In genomic region chr1:191662178-191662898, GRCm38 (mm10) we compare ENCODE assay signal across 8 mouse cellular contexts. TPM values are rescaled to one million over a fixed set of nuclear protein-coding genes. Genes with fewer than 3 reads are reported as not detected.
DNase-seq lines count a peak whose midpoint lies in the region; ATAC-seq and TF ChIP-seq lines count a peak whose summit lies in the region.
"Had no signal": no experiment of that assay in that cellular context is flagged by ENCODE, and none has a peak within 500 bp of the region (broad histone marks: within the 10 kb centered on the region; RNA-seq: fewer than 3 reads in every experiment).

No protein-coding gene starts in this region.

- 49% methylated on average over 9 of the region's 9 CpGs for WGBS in embryonic facial prominence, embryonic 14.5 days
- WGBS in kidney, postnatal 0 days = 24% methylated on average over 9 of the region's 9 CpGs
- WGBS in thymus, adult 2 months = 86% methylated on average over 9 of the region's 9 CpGs

- no peak overlapping the region for H3K4me3 ChIP-seq in embryonic facial prominence, embryonic 14.5 days (ENCODE audit: low read depth, low read length)
- no peak overlapping the region for H3K4me3 ChIP-seq in kidney, postnatal 0 days (replicated peaks; ENCODE audit: low read depth, low read length)
- H3K4me3 ChIP-seq in thymus, adult 2 months (ENCODE audit: control insufficient read depth, insufficient read depth, low read length) = no peak overlapping the region
- H3K4me3 ChIP-seq: limb, embryonic 12.5 days had no signal

- no peaks in the 10 kb centered on the region for H3K9me3 ChIP-seq in embryonic facial prominence, embryonic 14.5 days (ENCODE audit: control insufficient read depth, low read length)
- H3K9me3 ChIP-seq in kidney, postnatal 0 days (replicated peaks; ENCODE audit: low read length) = no peaks in the 10 kb centered on the region
- H3K9me3 ChIP-seq: limb, embryonic 12.5 days had no signal

- no peak for TF ChIP-seq CTCF in kidney, postnatal 0 days (IDR thresholded peaks at IDR 0.05; ENCODE audit: low read depth)
- TF ChIP-seq CTCF in thymus, adult 2 months (IDR thresholded peaks at IDR 0.05; ENCODE audit: borderline replicate concordance, control insufficient read depth, extremely low read depth, insufficient read depth, low read length, poor library complexity) = no peak

- ATAC-seq in embryonic facial prominence, embryonic 14.5 days (ENCODE audit: low read depth) = no peak
- ATAC-seq in kidney, postnatal 0 days (replicated peaks; ENCODE audit: low FRiP score, low read depth) = peak; percentile 53; the same call in 1 of the 2 replicates

- H3K4me2 ChIP-seq in embryonic facial prominence, embryonic 14.5 days (ENCODE audit: low read depth, low read length) = no peak overlapping the region
- no peak overlapping the region for H3K4me2 ChIP-seq in kidney, postnatal 0 days (ENCODE audit: low read length)
- H3K4me2 ChIP-seq: limb, embryonic 12.5 days had no signal

- no peak for TF ChIP-seq POLR2A in thymus, adult 2 months (IDR thresholded peaks at IDR 0.05; ENCODE audit: control insufficient read depth, extremely low read depth, insufficient read depth, low read length, poor library complexity)

- H3K36me3 ChIP-seq in embryonic facial prominence, embryonic 14.5 days (ENCODE audit: control insufficient read depth, insufficient read depth, low read length) = no peaks in the 10 kb centered on the region
- H3K36me3 ChIP-seq in kidney, postnatal 0 days (ENCODE audit: insufficient read depth, low read length) = no peaks in the 10 kb centered on the region
- H3K36me3 ChIP-seq in thymus, adult 2 months (ENCODE audit: control insufficient read depth, insufficient read depth, low read length) = no peaks in the 10 kb centered on the region
- H3K36me3 ChIP-seq: limb, embryonic 12.5 days had no signal

- H3K9ac ChIP-seq in embryonic facial prominence, embryonic 14.5 days (ENCODE audit: low read depth, low read length) = no peak overlapping the region
- no peak overlapping the region for H3K9ac ChIP-seq in kidney, postnatal 0 days (ENCODE audit: low read depth, low read length)
- H3K9ac ChIP-seq: limb, embryonic 12.5 days had no signal

- H3K4me1 ChIP-seq in embryonic facial prominence, embryonic 14.5 days (ENCODE audit: control insufficient read depth, insufficient read depth, low read length) = peaks cover 2% of the 10 kb centered on the region; the same call in 1 of the 2 replicates
- peaks cover 12% of the 10 kb centered on the region for H3K4me1 ChIP-seq in kidney, postnatal 0 days (replicated peaks; ENCODE audit: insufficient read depth, low read length)
- H3K4me1 ChIP-seq in thymus, adult 2 months (replicated peaks; ENCODE audit: control insufficient read depth, insufficient read depth, low read length) = no peaks in the 10 kb centered on the region

- DNase-seq in right cerebral cortex, adult 18-20 months = peak; percentile 71
- no peak for DNase-seq in right cerebral cortex, postnatal 4 days
- DNase-seq in embryonic facial prominence, embryonic 14.5 days (ENCODE audit: low spot score) = peak; percentile 61
- DNase-seq in kidney, postnatal 0 days (ENCODE audit: low spot score) = peak; percentile 56
- peak; percentile 33 for DNase-seq in skeletal muscle tissue, adult 2 months (ENCODE audit: low read depth, low spot score)
- DNase-seq in retina, embryonic 14.5 days (ENCODE audit: low spot score) = no peak
- DNase-seq in thymus, adult 2 months = no peak

- no peak overlapping the region for H3K27ac ChIP-seq in embryonic facial prominence, embryonic 14.5 days (replicated peaks; ENCODE audit: low read depth, low read length)
- H3K27ac ChIP-seq in kidney, postnatal 0 days = peak overlapping the region; percentile 77
- H3K27ac ChIP-seq in thymus, adult 2 months (ENCODE audit: control insufficient read depth, insufficient read depth, low read length) = no peak overlapping the region
- H3K27ac ChIP-seq: limb, embryonic 12.5 days had no signal

- no peaks in the 10 kb centered on the region for H3K27me3 ChIP-seq in embryonic facial prominence, embryonic 14.5 days (replicated peaks; ENCODE audit: control insufficient read depth, insufficient read depth, low read length)
- H3K27me3 ChIP-seq in kidney, postnatal 0 days (ENCODE audit: insufficient read depth, low read length) = no peaks in the 10 kb centered on the region
- H3K27me3 ChIP-seq in thymus, adult 2 months (ENCODE audit: control insufficient read depth, insufficient read depth, low read length) = no peaks in the 10 kb centered on the region
- H3K27me3 ChIP-seq: limb, embryonic 12.5 days had no signal

RNA-seq across cellular contexts. Expression of gene Lpgat1, which starts 55.3 kb away (rescaled TPM):
- polyA plus RNA-seq in embryonic facial prominence, embryonic 14.5 days (2014; fragmentation: Nextera tagmentation; extraction: Ambion mirVana) = 33.3 and 35.8 TPM in 2 replicates
- 36.5 and 37.1 TPM in 2 replicates for polyA plus RNA-seq in kidney, postnatal 0 days (2015; fragmentation: Nextera tagmentation; extraction: Ambion mirVana)
- polyA plus RNA-seq in thymus, adult 2 months (2012; rRNA removed) = 10.9 and 11.2 TPM in 2 replicates

Comparison
In these comparisons a context has a peak if more than half of its experiments do, and no peak if none do; other contexts are left out.
1. DNase-seq: peak in right cerebral cortex, adult 18-20 months (single experiment), embryonic facial prominence, embryonic 14.5 days (single experiment), kidney, postnatal 0 days (single experiment) and skeletal muscle tissue, adult 2 months (single experiment); none in right cerebral cortex, postnatal 4 days (single experiment), retina, embryonic 14.5 days (single experiment) and thymus, adult 2 months (single experiment).